Comparison of ENCODE assay signal across 10 mouse cellular contexts in genomic region chr2:167254185-167254584, GRCm38 (mm10). TPM values are rescaled to one million over a fixed set of nuclear protein-coding genes. Genes with fewer than 3 reads are reported as not detected.
DNase-seq lines count a peak whose midpoint lies in the region; ATAC-seq lines count a peak whose summit lies in the region.
"Had no signal": no experiment of that assay in that cellular context is flagged by ENCODE, and none has a peak within 500 bp of the region (broad histone marks: within the 10 kb centered on the region; RNA-seq: fewer than 3 reads in every experiment).

No protein-coding gene starts in this region.

- H3K9me3 ChIP-seq in lung, embryonic 15.5 days, result no peaks in the 10 kb centered on the region
- no peaks in the 10 kb centered on the region for H3K9me3 ChIP-seq in hindbrain, embryonic 10.5 days

- no peak overlapping the region for H3K9ac ChIP-seq in lung, embryonic 15.5 days
- H3K9ac ChIP-seq: forebrain, postnatal 0 days had no signal

- peak; percentile 61 to 69 for DNase-seq in adrenal gland, adult 18-20 months (ENCODE audit: low spot score in 2 of 2)
- DNase-seq in gastrocnemius, adult 18-20 months (ENCODE audit: low spot score), result peak; percentile 85
- peak; percentile 79 to 81 for DNase-seq in heart, postnatal 10 days
- no peak for DNase-seq in embryo, embryonic 10 days (ENCODE audit: low spot score)
- DNase-seq in embryo, embryonic 10.5 days (ENCODE audit: low spot score), result no peak
- no peak for DNase-seq in thymus, postnatal 25 days
- DNase-seq in hindbrain, embryonic 10.5 days (ENCODE audit: low spot score), result no peak
- DNase-seq: cerebellum, adult 8-10 months; forebrain, postnatal 0 days had no signal

- peak overlapping the region; percentile 32 for H3K27ac ChIP-seq in lung, embryonic 15.5 days
- no peak overlapping the region for H3K27ac ChIP-seq in hindbrain, embryonic 10.5 days

- H3K4me2 ChIP-seq in lung, embryonic 15.5 days, result no peak overlapping the region

- ATAC-seq in lung, embryonic 15.5 days (ENCODE audit: borderline replicate concordance, extremely low read depth, low FRiP score, low TSS enrichment), result peak; percentile 13; the same call in 1 of the 2 replicates
- ATAC-seq: forebrain, postnatal 0 days had no signal

- H3K4me1 ChIP-seq in lung, embryonic 15.5 days, result peaks cover 33% of the 10 kb centered on the region
- H3K4me1 ChIP-seq in hindbrain, embryonic 10.5 days (replicated peaks), result peaks cover 37% of the 10 kb centered on the region

- WGBS in lung, embryonic 15.5 days, result 39% methylated on average over 7 of the region's 7 CpGs
- WGBS in hindbrain, embryonic 10.5 days, result 71% methylated on average over 7 of the region's 7 CpGs

- no peak overlapping the region for H3K4me3 ChIP-seq in lung, embryonic 15.5 days
- no peak overlapping the region for H3K4me3 ChIP-seq in hindbrain, embryonic 10.5 days

- no peaks in the 10 kb centered on the region for H3K36me3 ChIP-seq in lung, embryonic 15.5 days
- no peaks in the 10 kb centered on the region for H3K36me3 ChIP-seq in hindbrain, embryonic 10.5 days

- intact Hi-C loops in heart, postnatal 10 days (cut with DNase I), result no loop called here

- H3K27me3 ChIP-seq in lung, embryonic 15.5 days, result no peaks in the 10 kb centered on the region
- no peaks in the 10 kb centered on the region for H3K27me3 ChIP-seq in hindbrain, embryonic 10.5 days (ENCODE audit: insufficient read depth, poor library complexity, severe bottlenecking)

RNA-seq across cellular contexts. Expression of gene Ptgis, which starts 13.8 kb away (rescaled TPM):
- 10 to 100 TPM; 19.3 to 31.8 TPM for total RNA-seq in adrenal gland, adult 18-20 months (2021)
- total RNA-seq in gastrocnemius, adult 18-20 months (2021), result 1 to 10 TPM; 1.3 to 1.8 TPM
- 10 to 100 TPM; 35.8 to 39.7 TPM for total RNA-seq in heart, postnatal 10 days (2021)
- polyA plus RNA-seq in lung, embryonic 15.5 days (2015; fragmentation: Nextera tagmentation; extraction: Ambion mirVana), result 14.5 and 15.7 TPM in 2 replicates
- 10.8 and 10.9 TPM in 2 replicates for polyA plus RNA-seq in hindbrain, embryonic 10.5 days (2016; fragmentation: Nextera tagmentation; extraction: Ambion mirVana)

Comparison
In these comparisons a context has a peak if more than half of its experiments do, and no peak if none do; other contexts are left out.
1. DNase-seq: peak in adrenal gland, adult 18-20 months (2 of 2), gastrocnemius, adult 18-20 months (single experiment) and heart, postnatal 10 days (2 of 2); none in embryo, embryonic 10 days (single experiment), embryo, embryonic 10.5 days (single experiment), thymus, postnatal 25 days (single experiment) and hindbrain, embryonic 10.5 days (single experiment).
2. RNA of gene Ptgis, which starts 13.8 kb away (total RNA-seq): 35.8 to 39.7 TPM in heart, postnatal 10 days and 19.3 to 31.8 TPM in adrenal gland, adult 18-20 months; 1.3 to 1.8 TPM in gastrocnemius, adult 18-20 months; every median in the first group is over 4 times any median in the second.